Mouse (Mus musculus) midbrain, embryonic 15.5 days (tissue): ENCODE results near the gene Zfp326. TPM values are rescaled to one million over a fixed set of nuclear protein-coding genes. Genes with fewer than 3 reads are reported as not detected.

Experiments used
- ATAC-seq: fragments of 200-750 bp; cut with Nextera tagmentation; replicated peaks from 2 replicates; pipeline ENCODE4 v1.8.0; 2017; ENCODE audit warnings: moderate TSS enrichment
- H3K27ac ChIP-seq: fragments of 300-500 bp; sonication (generic); 2 replicates; pipeline ENCODE4 v1.5.1; 2015; ENCODE audit warnings: mild to moderate bottlenecking, inconsistent platforms
- H3K27me3 ChIP-seq: fragments of 300-500 bp; sonication (generic); replicated peaks from 2 replicates; pipeline ENCODE4 v1.6.1; 2015; ENCODE audit warnings: inconsistent platforms
- H3K36me3 ChIP-seq: fragments of 300-500 bp; sonication (generic); replicated peaks from 2 replicates; pipeline ENCODE4 v1.6.1; 2015; ENCODE audit warnings: inconsistent platforms
- H3K4me1 ChIP-seq: fragments of 300-500 bp; sonication (generic); 2 replicates; pipeline ENCODE4 v1.6.1; 2015; ENCODE audit warnings: inconsistent platforms
- H3K4me2 ChIP-seq: fragments of 300-500 bp; sonication (generic); 2 replicates; pipeline ENCODE4 v1.6.1; 2015; ENCODE audit warnings: inconsistent platforms, mild to moderate bottlenecking, moderate library complexity
- H3K4me3 ChIP-seq: fragments of 300-500 bp; sonication (generic); 2 replicates; pipeline ENCODE4 v1.5.1; 2015; ENCODE audit warnings: mild to moderate bottlenecking, inconsistent platforms
- H3K9ac ChIP-seq: fragments of 300-500 bp; sonication (generic); 2 replicates; pipeline ENCODE4 v1.6.1; 2015; ENCODE audit warnings: mild to moderate bottlenecking, inconsistent platforms
- H3K9me3 ChIP-seq: fragments of 300-500 bp; sonication (generic); 2 replicates; pipeline ENCODE4 v1.6.1; 2016; ENCODE audit warnings: inconsistent platforms
- WGBS: fragments of 180-500 bp; shearing (Covaris S2); methylation state at CpG from one replicate; pipeline ENCODE4 v1.1.7; 2015; ENCODE audit warnings: mixed read lengths; 5-methylcytosine and 5-hydroxymethylcytosine counted together
- polyA plus RNA-seq: library from polyadenylated mRNA; unstranded; fragments of >200 nt; fragmentation: Nextera tagmentation; extraction: Ambion mirVana; gene quantifications from 2 replicates; pipeline ENCODE4 v1.2.1, GENCODE M21; 2015

The Zfp326 gene
- polyA plus RNA-seq, 1 experiment from 2014 or later: 53.0 TPM

DNA sequence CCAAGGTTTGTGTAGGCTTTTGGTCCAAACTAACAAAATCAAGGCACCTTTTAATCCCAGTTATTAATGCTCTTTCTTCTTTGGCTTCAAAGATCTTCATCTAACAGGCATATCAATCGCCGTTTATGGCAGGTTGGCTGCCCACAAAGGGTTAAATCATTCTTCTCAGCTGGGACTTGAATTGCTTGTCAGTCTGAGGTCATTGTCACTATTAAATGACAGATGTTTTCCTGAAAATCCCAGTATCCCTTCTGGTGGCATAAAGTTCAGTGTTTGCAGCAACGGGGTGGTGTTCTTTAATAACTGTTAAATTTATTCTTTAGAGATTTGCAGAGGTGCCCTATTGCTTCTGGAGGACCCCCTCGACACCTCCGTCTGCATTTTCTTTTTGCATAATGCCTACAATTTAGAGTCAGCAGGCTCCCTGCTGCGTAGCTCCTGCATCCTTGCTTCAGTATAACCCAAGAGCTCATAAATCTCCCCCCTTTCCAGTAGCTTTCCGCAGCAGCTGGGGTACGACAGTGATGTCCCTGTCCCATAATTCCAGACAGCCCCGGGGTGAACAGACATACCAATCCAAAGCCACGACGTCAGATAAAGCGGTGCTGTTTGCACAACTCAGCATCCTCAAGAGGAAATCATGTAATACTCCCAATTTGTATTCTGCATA, 46.6 kb downstream of the Zfp326 start:
- peaks cover under 1% of the 10 kb centered on the region; the same call in 1 of the 2 replicates for H3K36me3 ChIP-seq
- H3K27me3 ChIP-seq: no peaks in the 10 kb centered on the region
- peak overlapping the region; percentile 8; the same call in 1 of the 2 replicates for H3K27ac ChIP-seq
- H3K4me2 ChIP-seq: peak overlapping the region; percentile 13; the same call in 1 of the 2 replicates
- no peaks in the 10 kb centered on the region for H3K9me3 ChIP-seq
- no peak for ATAC-seq
- H3K4me1 ChIP-seq: peaks cover 13% of the 10 kb centered on the region
- no peak overlapping the region for H3K9ac ChIP-seq
- no peak overlapping the region for H3K4me3 ChIP-seq
- WGBS: 39% methylated on average over 12 of the region's 12 CpGs

DNA sequence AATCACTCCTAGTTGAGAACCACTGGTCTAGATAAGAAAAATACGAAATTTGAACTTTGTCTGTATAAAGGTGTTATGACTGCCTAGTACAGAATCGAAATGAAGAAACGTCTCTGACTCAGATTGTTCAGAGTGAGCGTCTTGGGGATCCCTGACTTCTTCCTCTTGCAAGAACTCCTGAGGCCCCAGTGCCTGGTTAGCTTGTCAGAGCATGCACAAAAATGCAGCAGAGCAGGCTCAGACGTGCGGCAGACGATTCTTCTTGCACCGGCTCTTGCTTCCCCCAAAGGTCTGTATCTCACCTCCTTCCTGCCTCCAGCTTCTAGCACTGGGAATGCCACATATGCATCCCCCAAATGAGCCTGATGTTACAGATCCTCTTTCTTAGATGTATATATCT, 48.0 kb downstream of the Zfp326 start:
- WGBS: 88% methylated on average over 8 of the region's 8 CpGs
- H3K4me3 ChIP-seq: no peak overlapping the region

DNA sequence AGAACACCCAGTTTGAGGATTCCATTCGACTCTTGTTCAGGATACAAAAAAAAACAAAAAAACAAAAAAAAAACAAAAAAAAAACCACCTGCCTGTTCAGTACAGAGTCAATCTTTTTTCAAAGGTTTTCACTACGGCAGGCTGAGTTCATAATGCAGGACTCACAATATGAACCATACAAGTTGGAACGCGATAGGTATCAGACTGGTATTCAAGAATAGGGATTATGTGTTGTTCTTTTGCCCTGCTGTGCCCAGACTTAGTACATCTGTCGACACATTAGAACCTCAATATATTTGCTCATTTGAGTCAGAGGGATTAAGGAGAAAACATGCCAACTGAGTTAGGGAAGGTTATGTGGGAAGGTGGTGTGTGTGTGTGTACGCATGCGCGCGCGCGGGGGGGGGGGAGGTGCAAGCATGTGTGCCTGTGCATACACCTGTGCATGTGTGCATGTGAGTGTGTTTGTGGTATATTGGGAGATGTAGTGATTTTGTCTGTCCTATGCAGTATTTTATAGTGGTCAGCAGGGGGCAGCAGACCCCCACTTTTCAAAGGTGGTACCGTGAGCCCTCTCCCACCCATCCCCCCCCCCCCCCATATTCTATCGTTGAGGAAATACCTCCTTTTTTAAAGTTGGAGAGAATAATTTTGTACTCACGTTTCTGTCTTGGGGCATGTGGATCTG, 49.3 kb downstream of the Zfp326 start:
- H3K36me3 ChIP-seq: no peaks in the 10 kb centered on the region
- H3K4me2 ChIP-seq: no peak overlapping the region
- WGBS: 65% methylated on average over 14 of the region's 14 CpGs
- peaks cover 13% of the 10 kb centered on the region for H3K4me1 ChIP-seq
- H3K4me3 ChIP-seq: no peak overlapping the region
- H3K27me3 ChIP-seq: no peaks in the 10 kb centered on the region
- ATAC-seq: peak; percentile 68; the same call in 1 of the 2 replicates
- H3K9ac ChIP-seq: no peak overlapping the region
- no peak overlapping the region for H3K27ac ChIP-seq
- H3K9me3 ChIP-seq: no peaks in the 10 kb centered on the region

More for the DNA sequence above, 48.0 kb downstream of the Zfp326 start:
- no peak for ATAC-seq
- no peaks in the 10 kb centered on the region for H3K36me3 ChIP-seq
- H3K27ac ChIP-seq: no peak overlapping the region
- H3K27me3 ChIP-seq: no peaks in the 10 kb centered on the region
- H3K9ac ChIP-seq: no peak overlapping the region
- no peak overlapping the region for H3K4me2 ChIP-seq
- peaks cover 13% of the 10 kb centered on the region for H3K4me1 ChIP-seq
- no peaks in the 10 kb centered on the region for H3K9me3 ChIP-seq

DNA sequence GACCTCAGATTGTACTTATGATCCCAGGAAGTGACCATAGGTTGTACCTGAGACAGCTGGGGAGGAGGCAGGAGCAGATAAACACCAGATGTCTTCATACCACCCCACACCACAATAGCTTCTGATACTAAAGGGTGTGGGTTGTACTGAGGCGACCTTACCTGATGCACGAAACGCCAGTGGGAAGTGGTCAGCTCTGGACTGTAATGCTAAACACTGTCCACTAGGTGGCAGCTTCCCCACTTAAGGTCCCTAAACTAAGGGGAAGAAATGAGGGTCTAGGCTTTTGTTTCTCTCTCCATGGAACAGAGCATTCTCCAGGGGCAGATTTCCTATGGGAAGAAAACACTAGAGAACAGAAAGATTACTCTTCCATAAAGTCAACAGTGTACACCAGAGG, 53.9 kb downstream of the Zfp326 start:
- Histone ChIP-seq H3K9me3 (peaks cover 11% of the 10 kb centered on the region; the same call in 1 of the 2 replicates), H3K4me3 (no peak overlapping the region), H3K4me1 (no peaks in the 10 kb centered on the region), H3K27ac (no peak overlapping the region), H3K27me3 (no peaks in the 10 kb centered on the region), H3K36me3 (peaks cover 5% of the 10 kb centered on the region; the same call in 1 of the 2 replicates), H3K9ac (no peak overlapping the region), H3K4me2 (no peak overlapping the region)
- 38% methylated on average over 3 of the region's 3 CpGs for WGBS
- ATAC-seq: no peak

DNA sequence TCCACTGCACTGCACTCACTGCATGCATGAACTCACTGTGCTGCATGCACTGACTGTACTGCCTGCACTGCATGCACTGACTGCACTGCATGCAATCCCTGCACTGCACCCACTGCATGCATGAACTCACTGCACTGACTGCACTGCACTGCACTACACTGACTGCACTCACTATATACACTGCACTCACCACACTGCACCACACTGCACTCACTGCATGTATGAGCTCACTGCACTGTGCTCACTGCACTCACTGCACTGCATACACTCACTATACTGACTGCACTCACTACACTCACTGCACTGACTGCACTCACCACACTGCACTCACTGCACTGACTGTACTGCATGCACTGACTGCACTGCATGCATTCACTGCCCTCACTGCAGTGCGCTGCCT, 56.0 kb downstream of the Zfp326 start:
- Histone ChIP-seq H3K4me2 (no peak overlapping the region), H3K9ac (no peak overlapping the region), H3K27ac (no peak overlapping the region), H3K36me3 (peaks cover 5% of the 10 kb centered on the region; the same call in 1 of the 2 replicates), H3K4me1 (no peaks in the 10 kb centered on the region), H3K4me3 (no peak overlapping the region), H3K27me3 (no peaks in the 10 kb centered on the region), H3K9me3 (peaks cover 11% of the 10 kb centered on the region; the same call in 1 of the 2 replicates)
- ATAC-seq: 0 out of 2 replicates have a peak, but pooled peaks have one; percentile 24
- WGBS: 97% methylated on average over 1 of the region's 1 CpGs

DNA sequence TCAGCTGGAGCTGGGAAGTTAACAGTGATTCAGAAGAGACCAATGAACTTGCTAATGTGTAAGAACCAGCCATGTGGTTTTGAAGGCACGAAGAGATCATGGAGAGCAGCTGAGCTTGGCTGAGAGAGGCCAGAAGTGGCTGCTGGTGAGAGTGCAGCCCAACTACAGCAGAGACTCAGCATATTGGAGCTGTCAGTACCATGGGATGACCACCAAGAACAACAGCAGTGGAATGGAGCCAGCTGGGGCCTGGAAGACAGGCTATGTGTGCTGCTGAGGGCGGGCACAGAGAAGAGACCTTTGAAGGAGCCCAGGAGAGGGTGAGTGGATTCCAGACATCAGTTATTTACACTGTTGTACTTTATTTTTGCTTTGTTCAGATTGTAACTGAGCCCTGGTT, 65.6 kb downstream of the Zfp326 start:
- H3K9ac ChIP-seq: no peak overlapping the region
- ATAC-seq: no peak
- H3K36me3 ChIP-seq: no peaks in the 10 kb centered on the region
- no peak overlapping the region for H3K27ac ChIP-seq
- no peak overlapping the region for H3K4me2 ChIP-seq
- no peaks in the 10 kb centered on the region for H3K9me3 ChIP-seq
- no peaks in the 10 kb centered on the region for H3K27me3 ChIP-seq
- H3K4me1 ChIP-seq: no peaks in the 10 kb centered on the region
- no peak overlapping the region for H3K4me3 ChIP-seq
- 75% methylated on average over 2 of the region's 2 CpGs for WGBS

Other genes with a start within 250 kb of the Zfp326 start
- gene Lrrc8d, start 176.6 kb upstream of the Zfp326 start, polyA plus RNA-seq: 32.5 and 37.1 TPM in 2 replicates